Mouse (Mus musculus): ENCODE measurements around the gene Zfp628. TPM values are rescaled to one million over a fixed set of nuclear protein-coding genes. Genes with fewer than 3 reads are reported as not detected.

Gene Zfp628
- polyA plus RNA-seq, 1 experiment from 2014 or later, result 4.3 TPM

- Histone ChIP-seq H3K36me3 (peaks cover 45% of the 10 kb centered on the region), H3K27ac (replicated peaks) (peak overlapping the region; percentile 94), H3K4me3 (0 out of 2 replicates have a peak overlapping the region, but pooled peaks have one; percentile 59), H3K4me1 (peaks cover 81% of the 10 kb centered on the region), H3K9me3 (replicated peaks) (no peaks in the 10 kb centered on the region), H3K27me3 (ENCODE audit: low read depth, poor library complexity, severe bottlenecking) (no peaks in the 10 kb centered on the region)
- 89% methylated on average over 19 of the region's 19 CpGs for WGBS
- DNase-seq (ENCODE audit: low spot score), result no peak
Observed at GRCm38 (mm10) chr7:4920496-4920895, 5.5 kb downstream of the Zfp628 start.

GRCm38 (mm10) chr7:4920976-4921823, 6.2 kb downstream of the Zfp628 start:
- Histone ChIP-seq H3K27ac (replicated peaks) (peak overlapping the region; percentile 94), H3K36me3 (peaks cover 45% of the 10 kb centered on the region), H3K9me3 (replicated peaks) (no peaks in the 10 kb centered on the region), H3K27me3 (ENCODE audit: low read depth, poor library complexity, severe bottlenecking) (no peaks in the 10 kb centered on the region), H3K4me1 (peaks cover 82% of the 10 kb centered on the region), H3K4me3 (peak overlapping the region; percentile 59; the same call in 1 of the 2 replicates)
- DNase-seq (ENCODE audit: low spot score), result no peak
- WGBS, result 64% methylated on average over 23 of the region's 23 CpGs

- peaks cover 82% of the 10 kb centered on the region for H3K4me1 ChIP-seq
- H3K27me3 ChIP-seq (ENCODE audit: low read depth, poor library complexity, severe bottlenecking), result no peaks in the 10 kb centered on the region
- peak within 1 kb of the TSS; percentile 59 for H3K4me3 ChIP-seq
- peaks cover 45% of the 10 kb centered on the region for H3K36me3 ChIP-seq
- H3K27ac ChIP-seq (replicated peaks), result peak within 1 kb of the TSS; percentile 94
- no peaks in the 10 kb centered on the region for H3K9me3 ChIP-seq (replicated peaks)
- 28% methylated on average over 8 of the region's 8 CpGs for WGBS
- no peak for DNase-seq (ENCODE audit: low spot score)
Observed at GRCm38 (mm10) chr7:4921824-4922482, 6.9 kb downstream of the Zfp628 start, which contains the start of gene Nat14. Gene Nat14, plus strand, starts transcription at chr7:4922028.

GRCm38 (mm10) chr7:4922508-4922907, 7.5 kb downstream of the Zfp628 start:
- peak; percentile 96 for DNase-seq (ENCODE audit: low spot score)
- Histone ChIP-seq H3K27me3 (ENCODE audit: low read depth, poor library complexity, severe bottlenecking) (no peaks in the 10 kb centered on the region), H3K4me3 (peak overlapping the region; percentile 59), H3K4me1 (peaks cover 82% of the 10 kb centered on the region), H3K36me3 (peaks cover 41% of the 10 kb centered on the region), H3K9me3 (replicated peaks) (no peaks in the 10 kb centered on the region), H3K27ac (replicated peaks) (peak overlapping the region; percentile 94)
- WGBS, result 0% methylated on average over 14 of the region's 14 CpGs

- DNase-seq (ENCODE audit: low spot score), result peak; percentile 86
- H3K27me3 ChIP-seq (ENCODE audit: low read depth, poor library complexity, severe bottlenecking), result no peaks in the 10 kb centered on the region
- H3K36me3 ChIP-seq, result peaks cover 35% of the 10 kb centered on the region
- peaks cover 82% of the 10 kb centered on the region for H3K4me1 ChIP-seq
- H3K4me3 ChIP-seq, result peak overlapping the region; percentile 59
- no peaks in the 10 kb centered on the region for H3K9me3 ChIP-seq (replicated peaks)
- H3K27ac ChIP-seq (replicated peaks), result peak overlapping the region; percentile 94
- under 1% methylated on average over 14 of the region's 14 CpGs for WGBS
Observed at GRCm38 (mm10) chr7:4922931-4923565, 8.0 kb downstream of the Zfp628 start.

GRCm38 (mm10) chr7:4923586-4924364, 8.8 kb downstream of the Zfp628 start:
- Histone ChIP-seq H3K9me3 (replicated peaks) (no peaks in the 10 kb centered on the region), H3K27me3 (ENCODE audit: low read depth, poor library complexity, severe bottlenecking) (no peaks in the 10 kb centered on the region), H3K27ac (replicated peaks) (peak overlapping the region; percentile 94), H3K4me1 (peaks cover 81% of the 10 kb centered on the region), H3K4me3 (peak overlapping the region; percentile 59), H3K36me3 (peaks cover 28% of the 10 kb centered on the region)
- DNase-seq (ENCODE audit: low spot score), result peak; percentile 61
- WGBS, result 4% methylated on average over 37 of the region's 37 CpGs

GRCm38 (mm10) chr7:4924483-4924882, 9.5 kb downstream of the Zfp628 start:
- peak overlapping the region; percentile 94 for H3K27ac ChIP-seq (replicated peaks)
- H3K9me3 ChIP-seq (replicated peaks), result no peaks in the 10 kb centered on the region
- no peaks in the 10 kb centered on the region for H3K27me3 ChIP-seq (ENCODE audit: low read depth, poor library complexity, severe bottlenecking)
- WGBS, result under 1% methylated on average over 4 of the region's 4 CpGs
- H3K4me3 ChIP-seq, result peak overlapping the region; percentile 59
- peak; percentile 40 for DNase-seq (ENCODE audit: low spot score)
- peaks cover 21% of the 10 kb centered on the region for H3K36me3 ChIP-seq
- peaks cover 80% of the 10 kb centered on the region for H3K4me1 ChIP-seq

GRCm38 (mm10) chr7:4924891-4925301, 9.9 kb downstream of the Zfp628 start:
- Histone ChIP-seq H3K4me3 (peak overlapping the region; percentile 59), H3K4me1 (peaks cover 80% of the 10 kb centered on the region)
- 8% methylated on average over 4 of the region's 4 CpGs for WGBS

GRCm38 (mm10) chr7:4925441-4926381, 10.7 kb downstream of the Zfp628 start, which contains the start of gene Ssc5d:
Gene Ssc5d, plus strand, starts transcription at chr7:4925785.
- H3K27ac ChIP-seq (replicated peaks), result peak within 1 kb of the TSS; percentile 94
- no peaks in the 10 kb centered on the region for H3K27me3 ChIP-seq (ENCODE audit: low read depth, poor library complexity, severe bottlenecking)
- H3K4me3 ChIP-seq, result peak within 1 kb of the TSS; percentile 59
- 2% methylated on average over 5 of the region's 6 CpGs for WGBS
- peaks cover 75% of the 10 kb centered on the region for H3K4me1 ChIP-seq
- peaks cover 9% of the 10 kb centered on the region for H3K36me3 ChIP-seq
- DNase-seq (ENCODE audit: low spot score), result peak; percentile 68
- no peaks in the 10 kb centered on the region for H3K9me3 ChIP-seq (replicated peaks)

More at GRCm38 (mm10) chr7:4924891-4925301, 9.9 kb downstream of the Zfp628 start:
- Histone ChIP-seq H3K9me3 (replicated peaks) (no peaks in the 10 kb centered on the region), H3K36me3 (peaks cover 17% of the 10 kb centered on the region), H3K27me3 (ENCODE audit: low read depth, poor library complexity, severe bottlenecking) (no peaks in the 10 kb centered on the region), H3K27ac (replicated peaks) (peak overlapping the region; percentile 94)
- DNase-seq (ENCODE audit: low spot score), result peak; percentile 35

- H3K4me1 ChIP-seq, result peaks cover 64% of the 10 kb centered on the region
Observed at GRCm38 (mm10) chr7:4926849-4927248, 11.8 kb downstream of the Zfp628 start.

GRCm38 (mm10) chr7:4927711-4928110, 12.7 kb downstream of the Zfp628 start:
- Histone ChIP-seq H3K9me3 (replicated peaks) (no peaks in the 10 kb centered on the region), H3K27ac (replicated peaks) (peak overlapping the region; percentile 94), H3K4me1 (peaks cover 55% of the 10 kb centered on the region), H3K4me3 (no peak overlapping the region), H3K27me3 (ENCODE audit: low read depth, poor library complexity, severe bottlenecking) (no peaks in the 10 kb centered on the region), H3K36me3 (no peaks in the 10 kb centered on the region)
- no peak for DNase-seq (ENCODE audit: low spot score)
- 65% methylated on average over 8 of the region's 8 CpGs for WGBS

More at GRCm38 (mm10) chr7:4926849-4927248, 11.8 kb downstream of the Zfp628 start:
- Histone ChIP-seq H3K27ac (replicated peaks) (peak overlapping the region; percentile 94), H3K27me3 (ENCODE audit: low read depth, poor library complexity, severe bottlenecking) (no peaks in the 10 kb centered on the region), H3K4me3 (no peak overlapping the region), H3K9me3 (replicated peaks) (no peaks in the 10 kb centered on the region), H3K36me3 (no peaks in the 10 kb centered on the region)
- no peak for DNase-seq (ENCODE audit: low spot score)
- 76% methylated on average over 16 of the region's 16 CpGs for WGBS
